Mouse (Mus musculus) liver, embryonic 16.5 days (tissue): ENCODE results near the gene Slc25a35. TPM values are rescaled to one million over a fixed set of nuclear protein-coding genes. Genes with fewer than 3 reads are reported as not detected.
"Not testable (repeated sequence)": the region's sequence is repeated elsewhere in the genome, so short reads cannot be mapped to it uniquely, and the experiment has no call there.

ENCODE experiments used
- ATAC-seq: fragments of 200-750 bp; cut with Nextera tagmentation; 2 replicates; pipeline ENCODE4 v1.8.0; 2017; ENCODE audit warnings: low read depth, mild to moderate bottlenecking, moderate number of reproducible peaks, moderate library complexity
- H3K27ac ChIP-seq: fragments of 300-500 bp; sonication (generic); 2 replicates; pipeline ENCODE4 v1.5.1; 2014; ENCODE audit warnings: mild to moderate bottlenecking, low read length
- H3K27me3 ChIP-seq: fragments of 300-500 bp; sonication (generic); 2 replicates; pipeline ENCODE4 v1.6.1; 2014; ENCODE audit warnings: low read depth, low read length, mixed read lengths; ENCODE audit not compliant: control insufficient read depth, insufficient read depth
- H3K36me3 ChIP-seq: fragments of 300-500 bp; sonication (generic); 2 replicates; pipeline ENCODE4 v1.6.1; 2014; ENCODE audit warnings: mild to moderate bottlenecking; ENCODE audit not compliant: control insufficient read depth, insufficient read depth
- H3K4me1 ChIP-seq: fragments of 300-500 bp; sonication (generic); 2 replicates; pipeline ENCODE4 v1.6.1; 2014; ENCODE audit warnings: low read depth, low read length, mixed read lengths; ENCODE audit not compliant: control insufficient read depth
- H3K4me2 ChIP-seq: fragments of 300-500 bp; sonication (generic); 2 replicates; pipeline ENCODE4 v1.6.1; 2014; ENCODE audit warnings: low read depth, low read length, mixed read lengths
- H3K4me3 ChIP-seq: fragments of 300-500 bp; sonication (generic); 2 replicates; pipeline ENCODE4 v1.5.1; 2014; ENCODE audit warnings: low read depth, mild to moderate bottlenecking, low read length
- H3K9ac ChIP-seq: fragments of 300-500 bp; sonication (generic); 2 replicates; pipeline ENCODE4 v1.6.1; 2014; ENCODE audit warnings: low read depth, low read length
- H3K9me3 ChIP-seq: fragments of 300-500 bp; sonication (generic); replicated peaks from 2 replicates; pipeline ENCODE4 v1.6.1; 2016; ENCODE audit warnings: low read length; ENCODE audit not compliant: control insufficient read depth
- WGBS: fragments of 180-500 bp; shearing (Covaris S2); extraction: QIAGEN DNeasy Blood & Tissue Kit; methylation state at CpG from one replicate; pipeline ENCODE4 v1.1.7; 2014; ENCODE audit not compliant: insufficient replicate concordance; 5-methylcytosine and 5-hydroxymethylcytosine counted together
- polyA plus RNA-seq: library from polyadenylated mRNA; unstranded; fragments of >200 nt; fragmentation: Nextera tagmentation; extraction: Ambion mirVana; gene quantifications from 2 replicates; pipeline ENCODE4 v1.2.1, GENCODE M21; 2015

Slc25a35 gene
- polyA plus RNA-seq, 1 experiment from 2014 or later = 0.80 TPM

- no peaks in the 10 kb centered on the region for H3K9me3 ChIP-seq
- H3K36me3 ChIP-seq = no peaks in the 10 kb centered on the region
- H3K9ac ChIP-seq = no peak overlapping the region
- no peak for ATAC-seq
- H3K4me2 ChIP-seq = no peak overlapping the region
- H3K4me1 ChIP-seq = peaks cover 13% of the 10 kb centered on the region
- no peaks in the 10 kb centered on the region for H3K27me3 ChIP-seq
- no peak overlapping the region for H3K4me3 ChIP-seq
- H3K27ac ChIP-seq = no peak overlapping the region
- WGBS = 43% methylated on average over 1 of the region's 1 CpGs
Observed at GRCm38 (mm10) chr11:68966554-68966953, 1.4 kb upstream of the Slc25a35 start.

GRCm38 (mm10) chr11:68968752-68969151 lies 821 bp downstream of the Slc25a35 start:
- H3K4me1 ChIP-seq = peaks cover 19% of the 10 kb centered on the region
- H3K4me3 ChIP-seq = no peak overlapping the region
- H3K27ac ChIP-seq = no peak overlapping the region
- H3K9ac ChIP-seq = no peak overlapping the region
- H3K4me2 ChIP-seq = no peak overlapping the region
- no peaks in the 10 kb centered on the region for H3K9me3 ChIP-seq
- WGBS = 78% methylated on average over 11 of the region's 11 CpGs
- H3K36me3 ChIP-seq = no peaks in the 10 kb centered on the region
- no peak for ATAC-seq
- H3K27me3 ChIP-seq = no peaks in the 10 kb centered on the region

GRCm38 (mm10) chr11:68970232-68970631 lies 2.3 kb downstream of the Slc25a35 start:
- no peak overlapping the region for H3K4me2 ChIP-seq
- H3K27me3 ChIP-seq = no peaks in the 10 kb centered on the region
- H3K4me3 ChIP-seq = no peak overlapping the region
- H3K4me1 ChIP-seq = peaks cover 22% of the 10 kb centered on the region
- H3K36me3 ChIP-seq = no peaks in the 10 kb centered on the region
- 59% methylated on average over 4 of the region's 4 CpGs for WGBS
- no peak overlapping the region for H3K27ac ChIP-seq
- no peak overlapping the region for H3K9ac ChIP-seq
- ATAC-seq = no peak
- H3K9me3 ChIP-seq = no peaks in the 10 kb centered on the region

GRCm38 (mm10) chr11:68973250-68974058 lies 5.5 kb downstream of the Slc25a35 start:
- ATAC-seq = peak; percentile 86
- H3K9ac ChIP-seq = peak overlapping the region; percentile 15; the same call in 1 of the 2 replicates
- WGBS = under 1% methylated on average over 37 of the region's 38 CpGs

GRCm38 (mm10) chr11:68974059-68974450 lies 6.1 kb downstream of the Slc25a35 start:
- Histone ChIP-seq H3K9me3 (no peaks in the 10 kb centered on the region), H3K4me3 (peak overlapping the region; percentile 59), H3K4me2 (peak overlapping the region; percentile 81), H3K27me3 (no peaks in the 10 kb centered on the region), H3K9ac (0 out of 2 replicates have a peak overlapping the region, but pooled peaks have one; percentile 15), H3K4me1 (peaks cover 9% of the 10 kb centered on the region), H3K36me3 (no peaks in the 10 kb centered on the region), H3K27ac (no peak overlapping the region)
- WGBS = 39% methylated on average over 6 of the region's 6 CpGs
- no peak for ATAC-seq

More at GRCm38 (mm10) chr11:68973250-68974058, 5.5 kb downstream of the Slc25a35 start:
- Histone ChIP-seq H3K4me2 (peak overlapping the region; percentile 81), H3K4me1 (peaks cover 11% of the 10 kb centered on the region), H3K4me3 (peak overlapping the region; percentile 59)
- H3K27ac ChIP-seq, H3K27me3 ChIP-seq, H3K9me3 ChIP-seq, H3K36me3 ChIP-seq: not testable (repeated sequence)

- no peak for ATAC-seq
- peaks cover 9% of the 10 kb centered on the region for H3K4me1 ChIP-seq
- no peaks in the 10 kb centered on the region for H3K9me3 ChIP-seq
- 61% methylated on average over 7 of the region's 7 CpGs for WGBS
- H3K4me3 ChIP-seq = peak within 1 kb of the TSS; percentile 59
- no peaks in the 10 kb centered on the region for H3K36me3 ChIP-seq
- H3K27me3 ChIP-seq = no peaks in the 10 kb centered on the region
- H3K27ac ChIP-seq = no peak within 1 kb of the TSS
- 0 out of 2 replicates have a peak within 1 kb of the TSS, but pooled peaks have one; percentile 15 for H3K9ac ChIP-seq
- H3K4me2 ChIP-seq = peak within 1 kb of the TSS; percentile 81
Observed at GRCm38 (mm10) chr11:68975085-68975484, 7.2 kb downstream of the Slc25a35 start, which contains the start of gene Rangrf. Rangrf (minus strand) TSS chr11:68975185.

GRCm38 (mm10) chr11:68975601-68976000 lies 7.7 kb downstream of the Slc25a35 start:
- H3K36me3 ChIP-seq = no peaks in the 10 kb centered on the region
- no peak overlapping the region for H3K27ac ChIP-seq
- H3K27me3 ChIP-seq = no peaks in the 10 kb centered on the region
- H3K9me3 ChIP-seq = no peaks in the 10 kb centered on the region
- ATAC-seq = no peak
- H3K4me2 ChIP-seq = no peak overlapping the region
- peaks cover 9% of the 10 kb centered on the region for H3K4me1 ChIP-seq
- WGBS = 73% methylated on average over 1 of the region's 1 CpGs
- H3K4me3 ChIP-seq = no peak overlapping the region
- no peak overlapping the region for H3K9ac ChIP-seq

- no peaks in the 10 kb centered on the region for H3K9me3 ChIP-seq
- H3K9ac ChIP-seq = no peak overlapping the region
- H3K4me1 ChIP-seq = no peaks in the 10 kb centered on the region; the same call in 1 of the 2 replicates
- no peak overlapping the region for H3K4me3 ChIP-seq
- ATAC-seq = no peak
- H3K27me3 ChIP-seq = no peaks in the 10 kb centered on the region
- no peak overlapping the region for H3K27ac ChIP-seq
- 23% methylated on average over 5 of the region's 5 CpGs for WGBS
- H3K36me3 ChIP-seq = no peaks in the 10 kb centered on the region
- H3K4me2 ChIP-seq = no peak overlapping the region
Observed at GRCm38 (mm10) chr11:68979320-68979733, 11.4 kb downstream of the Slc25a35 start.

GRCm38 (mm10) chr11:68980919-68981318 lies 13.0 kb downstream of the Slc25a35 start:
- no peak overlapping the region for H3K4me2 ChIP-seq
- no peaks in the 10 kb centered on the region; the same call in 1 of the 2 replicates for H3K4me1 ChIP-seq
- H3K9ac ChIP-seq = no peak overlapping the region
- 64% methylated on average over 3 of the region's 3 CpGs for WGBS
- H3K27ac ChIP-seq = no peak overlapping the region
- H3K36me3 ChIP-seq = no peaks in the 10 kb centered on the region
- H3K27me3 ChIP-seq = no peaks in the 10 kb centered on the region
- ATAC-seq = no peak
- H3K4me3 ChIP-seq = no peak overlapping the region
- H3K9me3 ChIP-seq = no peaks in the 10 kb centered on the region
